ENCODE assay signal across 17 mouse cellular contexts in genomic region chr12:4078069-4078468, GRCm38 (mm10).
"Had no signal": no experiment of that assay in that cellular context is flagged by ENCODE, and none has a peak within 500 bp of the region (broad histone marks: within the 10 kb centered on the region; RNA-seq: fewer than 3 reads in every experiment).

No protein-coding gene starts in this region.

- H3K27me3 ChIP-seq: limb, embryonic 12.5 days; limb, embryonic 15.5 days; midbrain, embryonic 13.5 days; stomach, embryonic 15.5 days had no signal

- H3K9me3 ChIP-seq: limb, embryonic 12.5 days; limb, embryonic 15.5 days; midbrain, embryonic 13.5 days; stomach, embryonic 15.5 days had no signal

- H3K9ac ChIP-seq: limb, embryonic 12.5 days; limb, embryonic 15.5 days; liver, embryonic 14.5 days; liver, postnatal 0 days; lung, embryonic 14.5 days; midbrain, embryonic 13.5 days; stomach, embryonic 15.5 days had no signal

- H3K36me3 ChIP-seq: limb, embryonic 12.5 days; limb, embryonic 15.5 days; midbrain, embryonic 13.5 days; stomach, embryonic 15.5 days had no signal

- H3K4me3 ChIP-seq: limb, embryonic 12.5 days; limb, embryonic 15.5 days; midbrain, embryonic 13.5 days; stomach, embryonic 15.5 days had no signal

- ATAC-seq: liver, postnatal 0 days; lung, postnatal 0 days; midbrain, embryonic 13.5 days had no signal

- DNase-seq: kidney, adult 2 months; kidney, postnatal 25 days; left cerebral cortex, postnatal 4 days; liver, postnatal 0 days; lung, embryonic 14.5 days; right cerebral cortex, postnatal 14 days; right cerebral cortex, postnatal 4 days; thymus, postnatal 25 days had no signal

- H3K4me2 ChIP-seq: limb, embryonic 12.5 days; limb, embryonic 15.5 days; liver, embryonic 11.5 days; lung, embryonic 14.5 days; midbrain, embryonic 13.5 days; stomach, embryonic 15.5 days had no signal

- H3K27ac ChIP-seq: kidney, postnatal 0 days; limb, embryonic 12.5 days; limb, embryonic 15.5 days; liver, embryonic 14.5 days; macrophage; midbrain, embryonic 13.5 days; stomach, embryonic 15.5 days had no signal
